Mouse (Mus musculus) embryonic facial prominence, embryonic 13.5 days (tissue): ENCODE measurements around the gene Fgd3. TPM values are rescaled to one million over a fixed set of nuclear protein-coding genes. Genes with fewer than 3 reads are reported as not detected.

Experiments
- ATAC-seq: fragments of 200-750 bp; cut with Nextera tagmentation; 2 replicates; pipeline ENCODE4 v1.8.0; 2017; ENCODE audit warnings: low read depth; ENCODE audit not compliant: insufficient number of reproducible peaks, insufficient read depth, low FRiP score, low TSS enrichment
- H3K27ac ChIP-seq: fragments of 300-500 bp; sonication (generic); 2 replicates; pipeline ENCODE4 v1.5.1; 2015; ENCODE audit warnings: moderate library complexity, mild to moderate bottlenecking, inconsistent platforms
- H3K27me3 ChIP-seq: fragments of 300-500 bp; sonication (generic); 2 replicates; pipeline ENCODE4 v1.6.1; 2015; ENCODE audit warnings: mild to moderate bottlenecking, inconsistent platforms
- H3K36me3 ChIP-seq: fragments of 300-500 bp; sonication (generic); 2 replicates; pipeline ENCODE4 v1.6.1; 2015; ENCODE audit warnings: mild to moderate bottlenecking, inconsistent platforms
- H3K4me1 ChIP-seq: fragments of 300-500 bp; sonication (generic); 2 replicates; pipeline ENCODE4 v1.6.1; 2015; ENCODE audit warnings: inconsistent platforms
- H3K4me2 ChIP-seq: fragments of 300-500 bp; sonication (generic); 2 replicates; pipeline ENCODE4 v1.6.1; 2015; ENCODE audit warnings: moderate library complexity, mild to moderate bottlenecking, inconsistent platforms
- H3K4me3 ChIP-seq: fragments of 300-500 bp; sonication (generic); 2 replicates; pipeline ENCODE4 v1.5.1; 2015; ENCODE audit warnings: mild to moderate bottlenecking, inconsistent platforms
- H3K9ac ChIP-seq: fragments of 300-500 bp; sonication (generic); 2 replicates; pipeline ENCODE4 v1.6.1; 2015; ENCODE audit warnings: mild to moderate bottlenecking, inconsistent platforms
- H3K9me3 ChIP-seq: fragments of 300-500 bp; sonication (generic); 2 replicates; pipeline ENCODE4 v1.6.1; 2016; ENCODE audit warnings: inconsistent platforms
- WGBS: fragments of 180-500 bp; shearing (Covaris S2); methylation state at CpG from one replicate; pipeline ENCODE4 v1.1.7; 2015; ENCODE audit warnings: mixed read lengths; 5-methylcytosine and 5-hydroxymethylcytosine counted together
- polyA plus RNA-seq: library from polyadenylated mRNA; unstranded; fragments of >200 nt; fragmentation: Nextera tagmentation; extraction: Ambion mirVana; gene quantifications from 2 replicates; pipeline ENCODE4 v1.2.1, GENCODE M21; 2015

Gene Fgd3
- polyA plus RNA-seq = 0.55 and 1.00 TPM in 2 replicates

DNA sequence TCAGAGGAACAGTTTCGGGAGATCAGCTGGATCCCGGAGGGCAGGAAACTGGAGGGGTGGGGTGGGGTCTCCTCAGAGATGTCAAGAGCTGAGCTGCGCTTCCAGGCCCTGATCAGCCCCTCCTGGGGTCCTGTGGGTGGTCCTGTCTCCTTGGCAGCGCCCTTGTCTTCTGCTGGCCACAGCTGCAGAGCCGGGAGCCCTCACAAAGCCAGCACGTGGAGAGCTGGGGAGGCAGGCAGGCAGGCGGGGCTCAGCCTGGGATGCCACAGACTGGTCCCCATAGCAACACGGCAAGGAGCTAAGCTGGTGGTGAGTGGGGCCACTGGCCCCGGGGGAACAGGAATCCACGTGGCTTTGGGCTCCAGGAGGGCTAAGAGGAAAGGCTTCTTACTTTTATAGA, at the start of gene Fgd3:
TSS of gene Fgd3 (minus strand) at position 272 of the 400 bp plus-strand sequence.
- WGBS = 1% methylated on average over 10 of the region's 10 CpGs
- Histone ChIP-seq H3K27ac (peak within 1 kb of the TSS; percentile 19; the same call in 1 of the 2 replicates), H3K9me3 (no peaks in the 10 kb centered on the region), H3K4me2 (peak within 1 kb of the TSS; percentile 66), H3K4me3 (peak within 1 kb of the TSS; percentile 37), H3K4me1 (peaks cover 36% of the 10 kb centered on the region), H3K36me3 (no peaks in the 10 kb centered on the region), H3K9ac (peak within 1 kb of the TSS; percentile 67), H3K27me3 (no peaks in the 10 kb centered on the region)
- peak; percentile 75; the same call in 1 of the 2 replicates for ATAC-seq

DNA sequence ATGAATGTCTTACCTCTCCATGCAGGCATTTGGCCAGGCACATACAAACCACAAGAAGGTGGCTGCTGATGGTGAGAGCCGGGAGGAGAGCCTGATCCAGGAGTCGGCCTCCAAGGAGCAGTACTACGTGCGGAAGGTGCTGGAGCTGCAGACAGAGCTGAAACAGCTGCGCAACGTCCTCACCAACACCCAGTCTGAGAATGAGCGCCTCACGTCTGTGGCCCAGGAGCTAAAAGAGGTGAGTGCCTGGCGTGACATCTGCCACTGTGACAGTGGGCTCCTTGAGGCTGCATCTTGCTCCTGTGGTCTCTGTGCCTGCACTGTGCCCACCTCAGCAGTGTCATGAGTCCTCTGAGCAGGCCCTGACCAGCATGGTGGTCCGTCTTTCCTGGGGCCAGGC, 49.3 kb upstream of the Fgd3 start:
- ATAC-seq = no peak
- Histone ChIP-seq H3K27me3 (no peaks in the 10 kb centered on the region), H3K4me2 (no peak overlapping the region), H3K4me1 (peaks cover 14% of the 10 kb centered on the region), H3K27ac (no peak overlapping the region), H3K36me3 (peaks cover 42% of the 10 kb centered on the region), H3K9me3 (no peaks in the 10 kb centered on the region), H3K9ac (no peak overlapping the region), H3K4me3 (no peak overlapping the region)
- 89% methylated on average over 10 of the region's 10 CpGs for WGBS

DNA sequence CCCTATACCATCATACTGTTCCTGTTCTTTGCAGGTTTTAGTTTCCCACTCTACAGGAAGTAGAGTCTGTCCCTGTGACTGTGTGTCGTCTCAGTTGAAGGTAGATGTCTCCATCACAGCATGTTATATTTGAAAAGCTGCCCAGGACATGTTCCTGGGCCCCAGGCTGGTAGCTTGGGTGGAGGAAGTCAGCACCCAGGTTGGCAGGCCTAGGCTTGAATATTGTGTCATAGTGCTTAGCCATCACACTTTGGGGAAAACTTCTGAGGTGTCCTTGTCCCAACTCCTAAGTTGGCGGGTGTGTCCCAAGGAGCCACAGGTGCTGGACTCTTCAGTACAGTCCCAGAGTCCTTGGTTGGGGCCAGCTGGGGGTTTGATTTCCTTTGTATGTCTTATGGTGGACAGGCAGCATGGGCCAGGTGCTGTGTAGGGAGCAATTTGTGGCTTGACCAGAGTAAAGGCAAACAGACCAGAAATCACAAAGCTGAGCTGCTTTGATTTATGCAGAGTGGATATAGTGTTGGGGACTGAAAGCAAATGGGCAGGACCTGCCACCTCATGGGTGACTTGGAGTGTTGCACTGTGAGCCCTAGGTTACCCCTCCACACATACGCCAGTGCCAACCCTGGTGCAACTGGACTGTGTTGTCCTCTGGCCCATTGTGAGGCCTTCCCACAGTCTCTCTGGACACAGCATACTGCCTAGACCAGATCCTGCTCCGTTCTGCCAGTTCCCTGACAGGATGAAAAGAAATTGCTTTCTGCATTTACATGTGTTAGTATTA, 47.7 kb upstream of the Fgd3 start:
- Histone ChIP-seq H3K9ac (0 out of 2 replicates have a peak overlapping the region, but pooled peaks have one; percentile 21), H3K27ac (no peak overlapping the region), H3K4me3 (no peak overlapping the region), H3K4me2 (no peak overlapping the region), H3K4me1 (peaks cover 14% of the 10 kb centered on the region), H3K9me3 (no peaks in the 10 kb centered on the region), H3K27me3 (no peaks in the 10 kb centered on the region), H3K36me3 (peaks cover 34% of the 10 kb centered on the region)
- WGBS = 84% methylated on average over 4 of the region's 4 CpGs
- no peak for ATAC-seq

DNA sequence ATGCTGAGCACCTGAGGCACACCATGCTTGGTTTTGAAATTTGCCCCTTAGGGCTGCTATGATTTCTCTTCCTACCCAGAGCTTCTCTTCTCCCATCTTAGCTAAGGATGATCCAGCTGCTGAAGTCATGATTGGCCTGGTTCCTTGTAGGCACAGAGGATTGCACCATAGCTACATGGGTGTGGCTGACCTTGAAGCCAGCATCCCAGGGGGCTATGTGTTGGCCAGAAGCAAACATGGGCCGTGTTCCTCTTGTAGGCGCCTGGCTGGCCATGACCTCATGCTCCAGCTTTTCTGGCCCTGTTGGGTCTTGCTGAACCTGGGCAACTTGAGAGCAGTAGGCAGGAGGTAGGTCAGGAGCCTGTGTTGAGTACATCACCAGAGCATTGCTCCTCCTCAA, 44.6 kb upstream of the Fgd3 start:
- no peaks in the 10 kb centered on the region for H3K27me3 ChIP-seq
- ATAC-seq = no peak
- H3K9me3 ChIP-seq = no peaks in the 10 kb centered on the region
- H3K4me2 ChIP-seq = no peak overlapping the region
- H3K27ac ChIP-seq = no peak overlapping the region
- no peak overlapping the region for H3K9ac ChIP-seq
- H3K4me1 ChIP-seq = peaks cover 21% of the 10 kb centered on the region
- 88% methylated on average over 2 of the region's 2 CpGs for WGBS
- peaks cover 7% of the 10 kb centered on the region for H3K36me3 ChIP-seq
- H3K4me3 ChIP-seq = no peak overlapping the region

DNA sequence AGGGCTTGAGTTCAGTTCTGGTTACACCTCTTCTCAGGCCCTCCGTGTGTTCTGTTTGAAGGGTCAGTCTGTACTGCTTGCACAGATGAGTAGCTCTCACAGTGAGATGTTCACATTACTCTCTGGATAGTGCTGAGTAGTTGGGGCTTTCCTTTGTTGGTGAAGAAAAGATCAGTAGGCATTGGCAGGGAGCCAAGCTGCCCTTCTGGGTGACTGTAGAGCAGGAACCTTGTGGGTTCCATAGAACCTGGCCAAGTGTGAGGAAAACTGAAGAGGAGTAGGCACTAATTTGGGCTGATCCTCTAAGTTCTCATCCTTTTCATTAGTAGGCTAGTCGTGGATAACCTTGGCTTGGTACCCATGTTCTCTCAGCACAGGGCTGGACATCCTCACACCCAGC, 42.7 kb upstream of the Fgd3 start:
- no peak overlapping the region for H3K27ac ChIP-seq
- no peak for ATAC-seq
- H3K9ac ChIP-seq = no peak overlapping the region
- peaks cover 16% of the 10 kb centered on the region for H3K4me1 ChIP-seq
- H3K4me3 ChIP-seq = no peak overlapping the region
- H3K27me3 ChIP-seq = no peaks in the 10 kb centered on the region
- 88% methylated on average over 2 of the region's 2 CpGs for WGBS
- no peak overlapping the region for H3K4me2 ChIP-seq
- no peaks in the 10 kb centered on the region for H3K9me3 ChIP-seq
- 0 out of 2 replicates have a peak, but pooled peaks cover 4% of the 10 kb centered on the region for H3K36me3 ChIP-seq

DNA sequence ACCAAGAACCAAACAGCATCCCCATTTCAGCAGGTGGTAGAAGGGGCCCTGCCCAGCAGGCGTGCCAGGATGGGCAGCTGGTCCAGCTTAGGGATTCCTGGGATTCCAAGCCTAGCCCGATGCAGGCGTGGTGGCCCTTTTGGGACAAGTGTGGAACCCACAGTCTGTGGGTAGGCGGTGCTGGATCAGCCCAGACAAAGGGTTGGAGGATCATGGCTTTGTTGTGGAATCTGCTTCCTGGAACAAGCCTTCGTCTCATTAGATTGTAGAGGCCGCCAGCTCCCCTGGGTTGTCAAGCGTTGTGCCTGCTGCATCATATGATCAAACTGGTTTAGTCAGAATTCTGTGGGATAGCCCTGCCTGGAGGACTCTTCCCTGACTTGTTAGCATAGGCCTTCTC, 42.3 kb upstream of the Fgd3 start:
- 70% methylated on average over 7 of the region's 7 CpGs for WGBS
- no peak overlapping the region for H3K4me2 ChIP-seq
- no peaks in the 10 kb centered on the region for H3K9me3 ChIP-seq
- H3K27me3 ChIP-seq = no peaks in the 10 kb centered on the region
- H3K36me3 ChIP-seq = 0 out of 2 replicates have a peak, but pooled peaks cover 4% of the 10 kb centered on the region
- no peak overlapping the region for H3K4me3 ChIP-seq
- H3K27ac ChIP-seq = no peak overlapping the region
- ATAC-seq = no peak
- H3K9ac ChIP-seq = no peak overlapping the region
- peaks cover 12% of the 10 kb centered on the region for H3K4me1 ChIP-seq

DNA sequence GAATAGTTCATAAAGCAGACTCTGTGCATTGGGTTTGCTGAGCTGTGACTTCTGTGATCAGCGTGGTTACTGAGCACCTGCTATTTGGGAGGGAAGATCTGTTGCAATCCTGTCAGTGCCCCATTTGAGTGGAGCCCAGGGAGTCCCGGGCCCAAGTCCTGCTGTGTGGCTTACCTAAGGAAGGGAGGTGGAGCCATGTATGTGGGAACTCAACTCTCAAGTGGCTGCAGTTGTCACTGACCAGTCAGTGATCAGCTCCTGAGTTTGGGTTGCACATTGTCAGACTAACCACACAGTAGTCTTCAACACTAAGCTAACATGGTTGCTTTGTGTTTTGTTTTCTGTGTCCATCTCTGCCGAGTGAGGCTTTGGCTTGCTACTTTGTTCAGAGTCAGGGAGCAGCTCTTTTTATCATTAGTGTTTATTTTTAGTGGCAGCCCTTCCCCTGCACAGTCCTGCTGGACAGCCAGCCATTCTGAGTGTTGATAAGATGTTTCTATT, 40.8 kb upstream of the Fgd3 start:
- 47% methylated on average over 3 of the region's 3 CpGs for WGBS
- Histone ChIP-seq H3K27me3 (no peaks in the 10 kb centered on the region), H3K9me3 (no peaks in the 10 kb centered on the region), H3K36me3 (peaks cover 15% of the 10 kb centered on the region; the same call in 1 of the 2 replicates), H3K4me1 (peaks cover 12% of the 10 kb centered on the region), H3K27ac (no peak overlapping the region), H3K9ac (no peak overlapping the region), H3K4me3 (no peak overlapping the region), H3K4me2 (no peak overlapping the region)
- no peak for ATAC-seq

DNA sequence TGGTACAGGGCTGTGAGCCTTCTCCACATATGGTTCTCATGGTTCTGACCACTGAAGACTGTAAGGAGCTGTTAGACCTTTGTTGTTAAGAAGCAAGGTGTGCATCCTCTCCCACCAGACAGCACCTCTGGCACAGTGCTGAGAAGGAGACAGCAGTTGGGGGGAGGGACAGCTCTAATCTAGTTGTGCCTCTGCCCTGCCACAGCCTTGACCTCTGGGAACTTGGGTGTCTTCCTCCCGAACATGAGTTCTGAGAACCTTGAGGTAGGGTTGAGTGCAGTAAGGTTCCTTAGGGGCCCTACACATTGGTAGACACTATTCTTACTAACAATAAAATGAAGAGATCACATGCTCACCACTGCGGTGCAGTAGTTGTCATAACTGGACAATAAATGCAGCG, 38.1 kb upstream of the Fgd3 start:
- ATAC-seq = no peak
- no peak overlapping the region for H3K4me2 ChIP-seq
- peaks cover 16% of the 10 kb centered on the region for H3K4me1 ChIP-seq
- peaks cover 16% of the 10 kb centered on the region; the same call in 1 of the 2 replicates for H3K36me3 ChIP-seq
- H3K27ac ChIP-seq = no peak overlapping the region
- H3K27me3 ChIP-seq = no peaks in the 10 kb centered on the region
- WGBS = 95% methylated on average over 3 of the region's 3 CpGs
- no peaks in the 10 kb centered on the region for H3K9me3 ChIP-seq
- no peak overlapping the region for H3K9ac ChIP-seq
- no peak overlapping the region for H3K4me3 ChIP-seq

DNA sequence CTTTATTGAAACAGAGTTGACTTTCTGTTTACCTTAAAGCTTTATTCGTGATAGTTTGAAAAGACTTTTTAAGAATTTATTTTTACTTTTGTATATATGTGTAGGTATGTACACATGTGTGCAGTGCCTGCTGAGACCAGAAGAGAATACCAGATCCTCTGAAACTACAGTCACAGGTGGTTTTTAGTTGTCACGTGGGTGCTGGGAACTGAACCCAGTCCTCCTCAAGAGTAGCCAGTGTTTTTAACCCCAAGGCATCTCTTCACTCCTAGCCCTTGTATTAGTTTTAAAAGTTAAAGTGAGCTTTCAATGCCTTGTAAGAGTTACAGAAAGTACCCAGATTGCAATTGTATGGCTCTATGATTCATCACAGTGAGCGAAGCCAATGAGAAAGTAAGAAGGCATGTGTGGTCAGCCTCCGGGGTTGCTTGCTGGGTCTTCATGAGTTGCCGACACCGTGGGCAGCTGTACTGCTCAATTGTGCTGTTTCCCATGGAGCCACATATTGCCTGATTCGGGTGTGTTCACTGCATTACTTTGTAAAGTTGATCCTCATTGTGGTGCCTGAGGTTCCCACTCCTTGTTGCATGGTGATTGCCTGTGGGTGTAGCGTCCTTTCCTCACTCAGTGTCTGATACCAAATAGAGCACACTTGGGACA, 37.4 kb upstream of the Fgd3 start:
- H3K27me3 ChIP-seq = no peaks in the 10 kb centered on the region
- 94% methylated on average over 8 of the region's 8 CpGs for WGBS
- no peak overlapping the region for H3K4me3 ChIP-seq
- H3K4me2 ChIP-seq = no peak overlapping the region
- no peak overlapping the region for H3K9ac ChIP-seq
- peaks cover 19% of the 10 kb centered on the region for H3K4me1 ChIP-seq
- ATAC-seq = no peak
- peaks cover 16% of the 10 kb centered on the region; the same call in 1 of the 2 replicates for H3K36me3 ChIP-seq
- no peaks in the 10 kb centered on the region for H3K9me3 ChIP-seq
- H3K27ac ChIP-seq = no peak overlapping the region

DNA sequence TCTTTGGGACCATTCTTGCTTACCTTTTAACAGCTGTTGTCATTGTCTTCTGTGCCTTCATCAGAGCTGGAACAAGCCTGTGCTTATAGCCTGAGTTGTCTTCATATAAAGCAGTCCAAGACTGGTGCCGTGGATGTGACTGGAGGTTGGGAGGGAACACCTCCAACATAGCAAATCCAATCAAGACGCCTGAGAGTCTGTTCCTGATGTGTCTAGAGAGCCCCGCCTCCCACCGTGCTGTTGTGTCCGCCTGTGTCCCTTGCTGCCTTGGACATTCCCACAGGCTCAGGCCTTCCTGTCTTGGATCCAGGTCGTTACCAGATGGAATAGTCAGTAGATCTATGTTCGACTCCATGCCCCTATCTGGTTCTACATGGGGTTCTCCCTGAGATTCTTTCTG, 36.0 kb upstream of the Fgd3 start:
- H3K4me3 ChIP-seq = no peak overlapping the region
- H3K36me3 ChIP-seq = peaks cover 16% of the 10 kb centered on the region; the same call in 1 of the 2 replicates
- no peak overlapping the region for H3K9ac ChIP-seq
- H3K4me1 ChIP-seq = peaks cover 16% of the 10 kb centered on the region
- no peak for ATAC-seq
- WGBS = 85% methylated on average over 7 of the region's 7 CpGs
- no peak overlapping the region for H3K4me2 ChIP-seq
- H3K9me3 ChIP-seq = no peaks in the 10 kb centered on the region
- no peak overlapping the region for H3K27ac ChIP-seq
- H3K27me3 ChIP-seq = no peaks in the 10 kb centered on the region

DNA sequence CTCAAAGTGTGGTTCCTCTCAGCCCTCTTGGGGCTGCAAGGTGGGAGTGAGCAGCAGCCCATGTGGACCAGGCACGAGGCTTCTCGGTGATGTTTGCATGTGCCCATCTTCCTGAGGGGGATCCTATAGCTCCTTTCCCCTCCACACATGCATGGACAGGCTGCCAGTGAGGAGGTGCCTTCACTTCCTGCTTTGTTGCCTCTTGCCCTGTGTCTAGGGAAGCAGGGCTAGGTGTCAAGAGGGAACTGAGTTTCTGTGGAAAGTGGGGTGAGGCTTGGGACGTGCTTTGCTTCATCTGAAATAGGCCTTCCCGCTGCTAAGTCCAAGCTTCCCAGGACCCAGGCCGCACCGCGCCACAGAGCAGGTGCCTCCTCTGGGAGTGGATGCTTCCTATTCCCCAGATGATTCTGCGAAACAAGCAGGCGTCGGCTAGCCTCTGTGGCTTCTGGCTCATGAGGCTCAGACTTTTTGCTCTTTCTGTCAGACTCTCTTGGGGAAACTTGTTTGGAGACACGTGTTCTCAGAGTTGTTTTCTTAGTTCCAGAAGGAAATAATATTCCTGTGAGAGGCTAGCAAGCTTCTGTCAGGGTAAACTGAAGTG, 35.5 kb upstream of the Fgd3 start:
- Histone ChIP-seq H3K36me3 (peaks cover 16% of the 10 kb centered on the region; the same call in 1 of the 2 replicates), H3K27ac (no peak overlapping the region), H3K4me2 (no peak overlapping the region), H3K4me1 (peaks cover 16% of the 10 kb centered on the region), H3K9me3 (no peaks in the 10 kb centered on the region), H3K27me3 (no peaks in the 10 kb centered on the region), H3K9ac (no peak overlapping the region), H3K4me3 (no peak overlapping the region)
- ATAC-seq = no peak
- WGBS = 84% methylated on average over 11 of the region's 11 CpGs
